Mouse (Mus musculus) liver, adult (tissue): ENCODE results near the gene Fxyd7.

Source experiments
- GATA4 ChIP-seq: IDR thresholded peaks from 2 replicates; pipeline ENCODE4 v1.6.1; 2014; ENCODE audit warnings: mild to moderate bottlenecking, low read length; ENCODE audit not compliant: insufficient replicate concordance

The Fxyd7 gene

GRCm38 (mm10) chr7:31008175-31008574, 43.1 kb downstream of the Fxyd7 start:
- TF ChIP-seq GATA4, result no peak

- TF ChIP-seq GATA4, result no peak
These were observed 43.5 kb downstream of the Fxyd7 start for GRCm38 (mm10) chr7:31007775-31008174.

GRCm38 (mm10) chr7:31002650-31003049, 48.6 kb downstream of the Fxyd7 start:
- no peak for TF ChIP-seq GATA4

- TF ChIP-seq GATA4, result no peak
These were observed 50.7 kb downstream of the Fxyd7 start for GRCm38 (mm10) chr7:31000505-31001020.

- TF ChIP-seq GATA4, result no peak
These were observed 54.8 kb downstream of the Fxyd7 start for GRCm38 (mm10) chr7:30996491-30996890.

- no peak for TF ChIP-seq GATA4
These were observed 57.3 kb downstream of the Fxyd7 start for GRCm38 (mm10) chr7:30993986-30994385.
